Mouse (Mus musculus) urinary bladder, postnatal 14 days (tissue): ENCODE data around the gene Slc10a3.
A peak's percentile ranks its signal among the peaks of the same experiment; 100 is the strongest.
"Not testable (repeated sequence)": the region's sequence is repeated elsewhere in the genome, so short reads cannot be mapped to it uniquely, and the experiment has no call there.

Experiments
- DNase-seq: peaks from one replicate; pipeline ENCODE4 v3.0.0; 2021; ENCODE audit warnings: low spot score

Slc10a3 gene

DNA sequence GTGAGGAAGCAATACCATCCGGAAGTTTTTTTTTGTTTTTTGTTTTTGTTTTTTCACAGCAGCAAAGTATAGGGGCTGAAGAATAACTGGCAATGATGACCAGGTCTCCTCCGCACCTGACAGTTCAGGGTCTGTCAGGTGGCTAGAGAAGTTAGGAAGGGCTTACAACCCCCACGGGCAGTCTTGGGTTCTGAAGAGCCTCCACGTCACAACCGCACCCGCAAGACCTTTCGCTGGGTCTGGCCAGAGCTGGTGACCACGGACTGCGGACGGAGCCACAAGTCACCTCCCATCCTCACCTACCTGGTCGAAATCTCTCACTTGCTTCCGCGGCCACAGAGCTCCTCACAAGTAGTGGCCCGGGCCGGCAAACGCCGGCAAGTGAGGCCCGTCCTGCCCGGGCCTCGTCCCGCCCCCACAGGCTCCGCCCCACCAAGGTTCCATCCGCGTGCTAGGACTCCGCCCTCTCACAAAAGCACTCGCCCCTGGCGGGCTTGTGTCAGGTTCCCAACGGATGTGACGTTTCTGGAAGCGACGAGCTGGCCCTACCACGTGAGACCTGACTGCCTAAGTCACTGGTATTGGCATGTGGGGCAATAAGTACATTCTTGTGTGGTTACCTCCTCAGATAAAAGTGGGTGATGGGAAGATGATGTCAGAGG, at the start of gene Slc10a3, which contains the start of gene Ubl4a:
Gene Slc10a3 (minus strand): TSS at position 462 of the 662 bp plus-strand sequence.
Gene Ubl4a (minus strand): TSS at position 331 of the 662 bp plus-strand sequence.
- peak; percentile 89 for DNase-seq

DNA sequence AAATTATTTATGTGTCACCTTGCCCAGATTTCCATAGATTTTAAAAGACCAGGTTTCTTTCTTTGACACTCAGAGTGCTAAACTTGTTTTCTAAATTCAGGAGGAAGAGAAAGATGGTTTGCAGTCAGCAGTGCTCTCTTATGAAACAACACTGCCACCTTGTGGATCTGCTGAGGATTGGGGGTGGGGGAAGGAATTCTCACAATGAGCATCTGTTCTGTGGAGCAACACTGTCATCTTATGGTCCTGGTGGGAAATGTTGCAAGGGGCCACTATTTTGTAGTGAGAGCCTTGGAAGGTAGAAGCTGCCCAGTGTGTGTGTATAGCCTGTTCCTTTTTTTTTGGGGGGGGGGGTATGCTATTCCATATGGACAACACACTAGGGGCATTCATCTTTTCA, 40.2 kb upstream of the Slc10a3 start:
- peak; percentile 58 for DNase-seq

DNA sequence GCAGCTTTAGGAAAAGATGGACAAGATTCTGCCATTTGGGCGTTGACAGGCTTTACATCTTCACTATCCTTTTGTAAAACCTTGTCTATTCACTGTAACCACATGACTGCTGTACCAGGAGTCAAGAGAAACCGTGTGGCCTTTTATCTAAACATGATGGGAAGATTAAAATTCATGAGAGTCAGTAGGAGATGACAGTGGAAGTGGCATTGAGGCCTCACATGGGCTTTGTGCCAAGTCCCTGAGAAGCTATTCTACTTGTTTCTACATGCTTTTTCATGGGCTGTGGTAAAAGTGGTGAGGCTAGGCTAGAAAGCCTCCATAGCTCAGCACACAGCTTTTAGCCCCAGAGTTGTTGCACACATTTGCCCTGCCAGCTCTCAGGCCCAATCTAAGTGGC, 35.2 kb upstream of the Slc10a3 start:
- DNase-seq, result no peak

DNA sequence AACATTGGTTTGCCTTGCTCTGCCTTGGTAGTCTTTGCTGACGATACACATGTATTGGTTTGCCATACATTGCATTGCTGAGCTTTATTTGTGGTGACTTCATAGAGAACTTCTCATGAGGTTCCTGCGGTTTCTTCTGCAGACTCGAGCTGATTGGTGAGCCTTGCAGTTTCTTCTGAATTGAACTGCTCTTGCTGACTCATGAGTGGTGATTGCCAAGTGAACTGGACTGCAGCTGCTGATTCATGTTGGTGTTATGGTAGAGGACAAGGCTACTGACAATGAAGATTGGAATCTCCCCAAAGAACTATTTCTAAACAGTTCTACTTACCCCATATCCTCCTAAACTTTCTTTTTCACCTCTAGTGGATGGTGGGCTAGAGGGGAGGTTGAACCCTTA, 27.0 kb upstream of the Slc10a3 start:
- DNase-seq, result no peak

DNA sequence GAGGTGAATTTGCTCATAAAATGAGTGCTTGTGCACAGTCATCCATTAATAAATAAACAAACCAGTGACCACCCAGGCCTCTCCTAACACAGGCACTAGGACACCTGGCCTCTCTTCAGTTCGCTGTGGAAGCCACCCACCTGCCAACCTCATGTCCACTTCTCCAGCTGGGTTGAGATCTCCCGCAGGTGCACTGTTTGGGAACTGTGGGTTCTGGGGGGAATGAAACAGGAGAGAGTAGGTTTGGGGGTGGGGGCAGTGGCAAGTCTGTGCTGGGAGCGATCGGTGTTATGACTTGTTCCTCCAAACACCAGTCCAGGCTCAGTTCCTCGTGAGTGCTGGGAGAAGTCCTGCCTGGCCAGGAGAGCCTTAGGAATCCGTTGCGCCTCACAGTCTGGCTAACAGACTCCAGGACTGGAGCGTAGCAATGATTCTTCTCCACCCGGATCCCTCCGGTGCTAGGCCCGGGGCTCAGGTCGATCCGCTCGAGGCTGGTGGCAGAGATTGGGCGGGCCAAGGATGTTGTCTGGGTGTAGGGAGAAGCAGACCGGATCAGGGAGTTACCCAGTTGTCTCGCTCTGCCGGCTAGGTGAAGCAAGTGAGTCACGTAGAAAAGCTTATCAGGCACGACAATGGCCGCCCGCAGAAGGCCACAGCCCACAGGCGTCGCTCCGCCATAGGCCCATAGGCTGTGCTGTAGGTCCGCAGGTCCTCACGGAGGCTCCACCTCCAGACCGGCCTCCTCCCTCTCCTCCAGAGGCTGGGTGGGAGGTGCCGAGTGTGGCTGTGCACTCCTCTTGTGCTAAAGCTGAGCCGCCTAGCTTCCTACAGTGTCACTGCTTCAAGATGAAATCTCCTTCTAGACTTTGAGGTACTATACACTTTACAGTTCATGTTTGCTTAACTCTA, 19.6 kb upstream of the Slc10a3 start, which contains the start of the genes Fam3a and Ikbkg:
Gene Fam3a (minus strand): TSS at position 738 of the 909 bp plus-strand sequence.
Gene Ikbkg (plus strand): TSS at position 756 of the 909 bp plus-strand sequence.
- peak; percentile 85 for DNase-seq

DNA sequence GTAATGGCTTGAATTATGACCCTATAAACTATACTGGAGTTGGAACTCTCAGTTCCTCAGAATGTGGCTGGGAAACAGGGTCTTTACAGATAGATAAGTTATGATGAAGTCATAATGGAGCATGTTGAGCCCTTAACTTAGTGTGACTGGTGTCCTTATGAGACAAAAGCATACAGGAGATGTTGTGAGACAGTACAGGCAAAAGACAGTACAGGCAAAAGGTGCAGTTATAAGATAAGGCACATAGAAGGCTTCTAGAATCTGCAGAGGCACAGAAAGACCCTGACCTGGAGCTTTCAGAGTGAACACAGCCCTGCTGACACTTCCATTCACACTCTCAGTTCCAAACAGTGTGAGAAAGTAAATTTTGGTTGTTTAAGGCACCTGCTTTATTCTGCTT, 15.0 kb upstream of the Slc10a3 start:
- no peak for DNase-seq

DNA sequence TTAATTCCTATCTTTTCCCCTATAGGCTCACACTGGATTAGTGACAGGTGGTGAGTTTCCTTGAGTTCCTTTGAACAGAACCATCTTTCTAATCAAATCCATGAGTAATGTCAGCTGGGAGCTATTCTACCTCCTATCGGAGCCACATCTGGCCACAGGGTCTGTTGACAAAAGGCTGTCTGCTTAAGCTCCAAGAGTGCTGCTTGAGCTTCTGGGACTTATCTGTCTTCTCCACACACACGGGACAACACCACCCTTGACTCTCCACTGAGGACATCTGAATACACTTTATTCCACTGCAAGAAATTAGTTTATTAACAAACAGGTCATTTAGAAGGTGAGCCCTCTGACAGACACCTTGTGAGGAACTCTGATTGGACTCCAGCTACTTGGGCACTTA, 11.3 kb upstream of the Slc10a3 start:
- DNase-seq, result no peak

DNA sequence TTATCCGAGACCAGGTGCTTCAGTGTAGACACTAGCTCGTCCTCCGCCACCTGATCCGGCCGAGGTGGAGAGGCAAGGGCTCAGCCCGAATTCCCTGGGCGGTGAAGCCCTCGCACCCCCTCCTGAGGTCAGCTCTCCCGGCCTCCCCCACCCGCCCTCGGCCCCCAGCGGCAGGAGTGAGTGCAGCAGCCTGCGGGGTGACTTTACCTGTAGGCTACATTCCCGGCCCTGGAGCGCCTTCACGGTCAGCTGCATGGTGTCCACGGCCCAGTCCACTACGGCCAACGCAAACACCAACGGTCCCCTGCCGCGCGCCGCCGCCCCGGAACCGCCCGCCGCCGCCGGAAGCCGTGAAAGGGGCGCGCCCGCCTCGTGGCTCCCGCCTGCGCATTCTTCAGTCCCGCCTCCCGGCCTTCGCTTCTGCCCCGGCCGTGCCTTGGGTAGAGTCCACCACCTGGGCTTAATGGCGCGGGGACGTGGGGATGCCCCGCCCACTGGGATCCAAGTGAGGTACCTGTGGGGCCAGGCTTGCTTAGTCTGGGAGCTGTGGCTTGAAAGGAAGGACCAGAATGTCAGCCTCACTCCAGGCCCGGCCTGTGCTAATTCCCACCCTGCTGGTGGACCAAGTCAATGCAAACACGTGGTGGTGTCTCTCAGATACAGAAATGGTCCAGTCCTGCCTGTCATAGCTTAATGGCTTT, 4.8 kb downstream of the Slc10a3 start:
- DNase-seq, result peak; percentile 76

DNA sequence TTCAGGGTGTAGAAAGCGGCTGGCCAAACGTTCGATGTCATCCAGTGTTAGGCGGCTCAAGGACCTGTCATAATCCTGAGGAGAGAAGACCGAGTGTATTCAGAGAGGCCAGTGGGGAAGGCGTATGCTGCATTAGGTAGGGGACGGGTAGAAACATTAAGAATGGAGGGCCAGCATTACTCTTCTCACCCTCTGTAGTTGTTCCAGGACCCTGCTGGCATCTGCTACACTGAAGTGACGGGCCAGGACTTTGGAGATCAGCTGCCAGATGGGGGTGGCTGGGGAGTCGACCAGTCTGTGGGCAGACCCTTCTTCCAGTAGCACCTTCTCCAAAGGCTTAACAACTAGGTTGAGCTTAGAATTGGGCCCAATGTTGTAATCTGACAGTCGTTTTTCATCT, 5.6 kb downstream of the Slc10a3 start:
- no peak for DNase-seq

DNA sequence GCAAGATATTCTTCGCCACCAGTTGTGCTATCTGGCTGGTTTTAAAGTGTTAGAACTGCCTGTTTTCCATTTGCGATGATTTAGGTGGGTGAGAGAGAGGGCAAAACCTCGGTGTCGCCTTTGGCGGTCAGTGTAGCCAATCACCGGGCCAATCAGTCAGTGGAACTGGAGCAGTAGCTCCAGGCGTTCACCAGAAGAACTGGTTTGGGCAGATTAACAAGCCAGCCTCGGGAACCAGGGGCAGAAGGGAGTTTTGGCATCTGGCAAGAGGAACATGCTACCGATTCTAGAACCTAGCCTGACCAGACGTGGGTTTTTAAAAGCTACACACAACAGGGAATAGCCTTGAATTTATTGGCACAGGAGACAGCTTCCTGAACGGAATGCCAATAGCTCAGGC, 14.0 kb downstream of the Slc10a3 start:
- peak; percentile 58 for DNase-seq

DNA sequence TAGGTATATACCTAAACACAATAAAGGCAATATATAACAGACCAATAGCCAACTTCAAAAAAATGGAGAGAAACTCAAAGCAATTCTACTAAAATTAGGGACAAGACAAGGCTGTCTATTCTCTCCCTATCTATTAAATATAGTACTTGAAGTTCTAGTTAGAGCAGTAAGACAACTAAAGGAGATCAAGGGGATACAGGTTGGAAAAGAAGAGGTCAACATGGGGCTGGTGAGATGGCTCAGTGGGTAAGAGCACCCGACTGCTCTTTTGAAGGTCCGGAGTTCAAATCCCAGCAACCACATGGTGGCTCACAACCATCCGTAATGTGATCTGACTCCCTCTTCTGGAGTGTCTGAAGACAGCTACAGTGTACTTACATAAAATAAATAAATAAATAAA, 16.1 kb downstream of the Slc10a3 start:
- not testable (repeated sequence) for DNase-seq

DNA sequence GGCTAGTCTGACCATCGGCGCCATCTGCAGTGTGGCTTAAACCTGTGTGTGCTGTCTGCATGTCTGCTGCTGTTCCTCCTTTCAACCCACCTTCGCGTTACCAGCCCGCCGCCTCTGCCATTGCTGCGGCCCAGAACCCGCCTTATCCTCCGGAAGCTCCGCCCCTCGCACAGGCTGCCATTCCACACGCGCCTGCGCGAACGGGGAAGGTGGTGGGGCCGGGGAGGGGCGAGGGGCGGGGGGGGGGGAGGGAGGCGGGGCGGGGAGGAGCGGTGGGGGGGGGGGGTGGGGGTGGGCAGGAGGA, 19.7 kb downstream of the Slc10a3 start, which contains the start of gene Lage3:
Gene Lage3 (minus strand): TSS at position 152 of the 304 bp plus-strand sequence.
- DNase-seq, result peak; percentile 79

DNA sequence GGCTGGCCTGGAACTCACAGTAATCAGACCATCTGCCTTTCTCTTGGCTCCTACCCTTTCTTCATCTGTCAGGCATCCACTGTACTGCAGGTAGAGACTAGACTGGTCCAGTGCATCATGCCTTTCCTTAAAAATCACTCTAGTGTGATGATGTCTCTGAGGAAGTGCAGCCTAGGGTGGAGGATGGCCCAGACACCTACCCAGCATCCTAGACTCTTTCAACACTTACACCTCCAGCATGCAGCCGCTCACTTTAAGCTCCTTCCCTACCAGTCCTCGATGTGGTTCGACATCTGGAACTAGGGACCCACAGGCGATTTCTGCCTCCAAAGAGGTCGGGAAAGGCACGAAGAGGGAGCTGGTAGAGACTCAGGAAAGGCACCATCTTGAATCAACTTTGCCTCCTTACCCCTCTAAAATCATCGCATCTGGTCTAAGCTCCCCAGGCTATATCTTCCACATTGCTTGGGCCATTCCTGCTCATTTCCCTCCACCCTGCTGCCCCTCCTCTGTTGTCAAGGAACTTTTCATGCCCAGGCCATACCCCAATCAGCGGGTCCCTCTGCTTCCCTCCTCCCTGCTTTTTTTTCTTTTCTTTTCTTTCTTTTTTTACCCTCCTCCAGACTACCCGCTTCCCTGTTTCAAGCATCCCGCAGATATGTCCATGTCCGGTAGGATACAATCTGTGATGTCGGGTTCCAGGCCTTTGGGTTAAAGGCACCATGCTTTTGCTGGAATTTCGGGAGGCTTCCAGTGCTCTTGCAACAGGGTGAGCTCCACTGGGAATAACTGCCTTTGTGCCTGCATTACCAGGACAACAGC, 20.3 kb downstream of the Slc10a3 start:
- no peak for DNase-seq

DNA sequence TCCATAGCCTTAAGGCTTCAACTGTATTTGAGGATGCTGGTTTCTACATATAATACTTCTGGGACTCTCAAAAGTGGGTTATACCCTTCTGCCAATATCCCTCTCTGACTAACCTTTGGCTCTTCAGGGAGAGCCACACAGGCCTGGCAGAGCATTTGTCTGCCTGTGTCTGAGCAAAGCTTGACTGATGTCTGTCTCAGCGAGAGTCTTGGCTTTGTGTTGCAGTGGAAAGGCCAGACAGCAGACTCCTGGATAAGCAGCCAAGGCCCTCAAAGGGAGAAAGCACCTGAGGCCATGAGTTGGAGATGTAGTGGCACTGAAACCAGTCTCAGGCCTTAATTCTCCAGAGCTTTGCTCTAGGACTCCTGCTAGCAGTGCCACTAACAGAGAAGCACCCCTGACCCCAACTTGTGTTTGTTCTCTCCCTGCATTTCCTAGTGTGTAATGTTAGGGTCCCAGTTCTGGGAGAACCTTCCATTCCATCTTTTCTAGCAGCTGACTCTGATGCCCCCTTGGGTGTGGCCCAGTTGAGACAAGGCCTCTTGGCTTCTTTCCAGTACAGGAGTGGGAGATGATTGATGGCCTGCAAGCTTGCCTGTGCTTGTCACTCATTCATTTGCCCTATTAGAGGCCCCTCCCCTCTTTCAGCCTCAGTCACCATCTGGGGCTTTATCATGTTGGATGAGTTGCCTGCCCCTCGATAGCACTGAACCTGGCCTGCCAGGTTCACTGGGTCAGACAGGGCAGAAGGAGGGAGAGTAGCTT, 42.8 kb downstream of the Slc10a3 start:
- no peak for DNase-seq

DNA sequence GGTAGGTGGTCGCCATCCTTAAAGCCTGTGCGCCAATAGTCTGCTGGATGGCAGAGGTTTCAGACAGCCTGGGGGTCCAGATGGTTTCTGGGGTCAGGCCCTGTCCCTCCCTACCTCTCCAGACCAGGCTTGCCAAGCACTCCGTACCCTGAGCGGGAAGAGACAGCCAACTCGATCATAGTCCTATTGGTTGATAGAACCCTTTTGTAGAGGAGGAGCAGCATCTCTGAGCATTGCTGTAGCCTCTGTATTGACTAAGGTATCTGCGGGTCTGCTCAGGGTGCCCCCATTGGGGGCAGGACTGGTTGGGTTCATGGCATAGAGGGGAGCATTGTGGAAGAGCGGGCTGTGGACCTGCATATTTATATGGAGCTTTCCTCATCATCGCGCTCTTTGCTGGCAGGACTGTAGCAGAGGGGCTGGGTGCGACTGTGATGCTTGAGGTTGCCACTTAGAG, 43.9 kb downstream of the Slc10a3 start:
- no peak for DNase-seq

DNA sequence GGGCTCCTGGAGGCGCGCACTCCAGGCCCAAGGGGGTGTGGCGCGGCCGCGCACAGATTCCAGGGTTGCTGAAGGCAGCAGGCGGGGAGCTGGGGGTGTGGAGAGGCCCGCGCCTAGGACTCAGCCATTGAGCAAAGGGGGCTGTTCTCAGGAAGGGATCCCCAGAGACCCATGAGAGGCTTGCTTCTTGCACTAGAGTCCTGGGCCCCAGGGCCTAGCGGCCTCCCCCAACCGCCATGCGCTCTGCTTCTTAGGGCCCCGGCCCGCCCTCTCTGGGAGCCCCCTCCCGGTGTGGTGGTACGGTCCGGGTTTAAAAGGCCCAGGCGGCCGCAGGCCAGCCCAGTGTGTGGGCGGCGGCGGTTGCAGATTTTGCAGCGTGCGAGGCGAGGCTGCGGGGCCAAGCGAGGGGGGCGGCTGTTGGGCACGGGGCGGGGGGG, 44.4 kb downstream of the Slc10a3 start, which contains the start of gene Plxna3:
Gene Plxna3 (plus strand): TSS at position 342 of the 437 bp plus-strand sequence.
- DNase-seq, result peak; percentile 69
